Mouse (Mus musculus) heart, embryonic 13.5 days (tissue): ENCODE measurements at regions not wholly inside any gene's neighbourhood (a gene's known extent, or its start where the extent isn't known, plus 50 kb on each side); places are given as distances from the start of the nearest gene placed in this dataset.

Source experiments
- ATAC-seq: fragments of 200-750 bp; cut with Nextera tagmentation; 2 replicates; pipeline ENCODE4 v1.8.0; 2017; ENCODE audit warnings: moderate TSS enrichment; ENCODE audit not compliant: insufficient number of reproducible peaks, low FRiP score, low TSS enrichment; ENCODE audit errors: extremely low read depth
- H3K27ac ChIP-seq: fragments of 300-500 bp; sonication (generic); replicated peaks from 2 replicates; pipeline ENCODE4 v1.5.1; 2015; ENCODE audit warnings: moderate library complexity, mild to moderate bottlenecking, inconsistent platforms
- H3K27me3 ChIP-seq: fragments of 300-500 bp; sonication (generic); replicated peaks from 2 replicates; pipeline ENCODE4 v1.6.1; 2015; ENCODE audit warnings: mild to moderate bottlenecking, inconsistent platforms
- H3K36me3 ChIP-seq: fragments of 300-500 bp; sonication (generic); 2 replicates; pipeline ENCODE4 v1.6.1; 2015; ENCODE audit warnings: mild to moderate bottlenecking, inconsistent platforms
- H3K4me1 ChIP-seq: fragments of 300-500 bp; sonication (generic); 2 replicates; pipeline ENCODE4 v1.6.1; 2015; ENCODE audit warnings: inconsistent platforms
- H3K4me2 ChIP-seq: fragments of 300-500 bp; sonication (generic); 2 replicates; pipeline ENCODE4 v1.6.1; 2015; ENCODE audit warnings: inconsistent platforms, mild to moderate bottlenecking, moderate library complexity
- H3K4me3 ChIP-seq: fragments of 300-500 bp; sonication (generic); 2 replicates; pipeline ENCODE4 v1.5.1; 2015; ENCODE audit warnings: moderate library complexity, mild to moderate bottlenecking, inconsistent platforms
- H3K9ac ChIP-seq: fragments of 300-500 bp; sonication (generic); 2 replicates; pipeline ENCODE4 v1.6.1; 2015; ENCODE audit warnings: inconsistent platforms, mild to moderate bottlenecking, moderate library complexity
- H3K9me3 ChIP-seq: fragments of 300-500 bp; sonication (generic); 2 replicates; pipeline ENCODE4 v1.6.1; 2016; ENCODE audit warnings: inconsistent platforms
- WGBS: fragments of 180-500 bp; shearing (Covaris S2); methylation state at CpG from one replicate; pipeline ENCODE4 v1.1.7; 2015; ENCODE audit warnings: mixed read lengths; 5-methylcytosine and 5-hydroxymethylcytosine counted together

GRCm38 (mm10) chr13:71108175-71108574 lies 266.6 kb upstream of the Adamts16 start:
- H3K9ac ChIP-seq = no peak overlapping the region
- no peak for ATAC-seq
- no peak overlapping the region for H3K27ac ChIP-seq
- no peak overlapping the region for H3K4me2 ChIP-seq
- H3K4me1 ChIP-seq = no peaks in the 10 kb centered on the region
- WGBS = 65% methylated on average over 8 of the region's 8 CpGs
- peaks cover 6% of the 10 kb centered on the region; the same call in 1 of the 2 replicates for H3K27me3 ChIP-seq
- H3K4me3 ChIP-seq = no peak overlapping the region
- no peaks in the 10 kb centered on the region for H3K9me3 ChIP-seq
- H3K36me3 ChIP-seq = no peaks in the 10 kb centered on the region

- H3K27ac ChIP-seq = no peak overlapping the region
- 14% methylated on average over 18 of the region's 18 CpGs for WGBS
- ATAC-seq = no peak
- H3K36me3 ChIP-seq = no peaks in the 10 kb centered on the region
- H3K9ac ChIP-seq = peak overlapping the region; percentile 64
- H3K27me3 ChIP-seq = peaks cover 6% of the 10 kb centered on the region; the same call in 1 of the 2 replicates
- H3K4me3 ChIP-seq = peak overlapping the region; percentile 42
- H3K9me3 ChIP-seq = no peaks in the 10 kb centered on the region
- no peaks in the 10 kb centered on the region for H3K4me1 ChIP-seq
- peak overlapping the region; percentile 67 for H3K4me2 ChIP-seq
These were observed 263.7 kb upstream of the Adamts16 start for GRCm38 (mm10) chr13:71105229-71105838.

- H3K4me1 ChIP-seq = no peaks in the 10 kb centered on the region
- H3K9me3 ChIP-seq = no peaks in the 10 kb centered on the region
- peaks cover 9% of the 10 kb centered on the region; the same call in 1 of the 2 replicates for H3K27me3 ChIP-seq
- no peaks in the 10 kb centered on the region for H3K36me3 ChIP-seq
- ATAC-seq = no peak
- peak overlapping the region; percentile 67 for H3K4me2 ChIP-seq
- WGBS = 37% methylated on average over 22 of the region's 22 CpGs
- peak overlapping the region; percentile 42 for H3K4me3 ChIP-seq
- H3K27ac ChIP-seq = no peak overlapping the region
- H3K9ac ChIP-seq = peak overlapping the region; percentile 64
These were observed 263.0 kb upstream of the Adamts16 start for GRCm38 (mm10) chr13:71104419-71105228.

GRCm38 (mm10) chr13:71084301-71084700 lies 242.7 kb upstream of the Adamts16 start:
- H3K4me2 ChIP-seq = no peak overlapping the region
- H3K9ac ChIP-seq = no peak overlapping the region
- no peaks in the 10 kb centered on the region for H3K4me1 ChIP-seq
- H3K36me3 ChIP-seq = no peaks in the 10 kb centered on the region
- no peaks in the 10 kb centered on the region for H3K9me3 ChIP-seq
- H3K27ac ChIP-seq = no peak overlapping the region
- ATAC-seq = no peak
- no peaks in the 10 kb centered on the region for H3K27me3 ChIP-seq
- 69% methylated on average over 6 of the region's 6 CpGs for WGBS
- no peak overlapping the region for H3K4me3 ChIP-seq

GRCm38 (mm10) chr13:71075916-71076315 lies 234.3 kb upstream of the Adamts16 start:
- Histone ChIP-seq H3K4me3 (no peak overlapping the region), H3K27ac (no peak overlapping the region), H3K4me2 (no peak overlapping the region), H3K9me3 (no peaks in the 10 kb centered on the region), H3K4me1 (no peaks in the 10 kb centered on the region), H3K27me3 (no peaks in the 10 kb centered on the region), H3K9ac (no peak overlapping the region), H3K36me3 (no peaks in the 10 kb centered on the region)
- WGBS = 77% methylated on average over 4 of the region's 4 CpGs
- no peak for ATAC-seq

- Histone ChIP-seq H3K4me2 (no peak overlapping the region), H3K36me3 (no peaks in the 10 kb centered on the region), H3K4me1 (no peaks in the 10 kb centered on the region), H3K4me3 (no peak overlapping the region), H3K9me3 (no peaks in the 10 kb centered on the region), H3K27ac (no peak overlapping the region), H3K27me3 (no peaks in the 10 kb centered on the region), H3K9ac (no peak overlapping the region)
- no peak for ATAC-seq
- 67% methylated on average over 10 of the region's 10 CpGs for WGBS
These were observed 232.4 kb upstream of the Adamts16 start for GRCm38 (mm10) chr13:71074012-71074411.

GRCm38 (mm10) chr13:71068757-71069201 lies 227.2 kb upstream of the Adamts16 start:
- H3K4me3 ChIP-seq = no peak overlapping the region
- no peak overlapping the region for H3K27ac ChIP-seq
- H3K27me3 ChIP-seq = no peaks in the 10 kb centered on the region
- WGBS = 58% methylated on average over 11 of the region's 11 CpGs
- H3K4me1 ChIP-seq = no peaks in the 10 kb centered on the region
- H3K9ac ChIP-seq = no peak overlapping the region
- no peaks in the 10 kb centered on the region for H3K36me3 ChIP-seq
- H3K9me3 ChIP-seq = no peaks in the 10 kb centered on the region
- ATAC-seq = no peak
- H3K4me2 ChIP-seq = no peak overlapping the region

GRCm38 (mm10) chr13:71068011-71068410 lies 226.4 kb upstream of the Adamts16 start:
- 52% methylated on average over 4 of the region's 4 CpGs for WGBS
- Histone ChIP-seq H3K9ac (no peak overlapping the region), H3K27ac (no peak overlapping the region), H3K4me3 (no peak overlapping the region), H3K4me2 (no peak overlapping the region), H3K9me3 (no peaks in the 10 kb centered on the region), H3K27me3 (no peaks in the 10 kb centered on the region), H3K4me1 (no peaks in the 10 kb centered on the region), H3K36me3 (no peaks in the 10 kb centered on the region)
- no peak for ATAC-seq

- Histone ChIP-seq H3K9ac (no peak overlapping the region), H3K36me3 (no peaks in the 10 kb centered on the region), H3K9me3 (no peaks in the 10 kb centered on the region), H3K27me3 (no peaks in the 10 kb centered on the region), H3K27ac (no peak overlapping the region), H3K4me1 (no peaks in the 10 kb centered on the region), H3K4me3 (no peak overlapping the region), H3K4me2 (no peak overlapping the region)
- ATAC-seq = no peak
- WGBS = 42% methylated on average over 1 of the region's 1 CpGs
These were observed 224.0 kb upstream of the Adamts16 start for GRCm38 (mm10) chr13:71065568-71065967.

GRCm38 (mm10) chr13:71064590-71065307 lies 223.1 kb upstream of the Adamts16 start:
- 64% methylated on average over 8 of the region's 8 CpGs for WGBS
- H3K27ac ChIP-seq = no peak overlapping the region
- H3K4me1 ChIP-seq = no peaks in the 10 kb centered on the region

More at GRCm38 (mm10) chr13:71064590-71065307, 223.1 kb upstream of the Adamts16 start:
- no peak for ATAC-seq
- H3K4me2 ChIP-seq = no peak overlapping the region
- no peak overlapping the region for H3K9ac ChIP-seq
- no peaks in the 10 kb centered on the region for H3K9me3 ChIP-seq
- no peak overlapping the region for H3K4me3 ChIP-seq
- no peaks in the 10 kb centered on the region for H3K27me3 ChIP-seq
- H3K36me3 ChIP-seq = no peaks in the 10 kb centered on the region
